Mouse (Mus musculus): ENCODE measurements around the gene Hfe2. TPM values are rescaled to one million over a fixed set of nuclear protein-coding genes. Genes with fewer than 3 reads are reported as not detected.

The Hfe2 gene
- total RNA-seq, 2 experiments from 2014 or later, result not detected

DNA sequence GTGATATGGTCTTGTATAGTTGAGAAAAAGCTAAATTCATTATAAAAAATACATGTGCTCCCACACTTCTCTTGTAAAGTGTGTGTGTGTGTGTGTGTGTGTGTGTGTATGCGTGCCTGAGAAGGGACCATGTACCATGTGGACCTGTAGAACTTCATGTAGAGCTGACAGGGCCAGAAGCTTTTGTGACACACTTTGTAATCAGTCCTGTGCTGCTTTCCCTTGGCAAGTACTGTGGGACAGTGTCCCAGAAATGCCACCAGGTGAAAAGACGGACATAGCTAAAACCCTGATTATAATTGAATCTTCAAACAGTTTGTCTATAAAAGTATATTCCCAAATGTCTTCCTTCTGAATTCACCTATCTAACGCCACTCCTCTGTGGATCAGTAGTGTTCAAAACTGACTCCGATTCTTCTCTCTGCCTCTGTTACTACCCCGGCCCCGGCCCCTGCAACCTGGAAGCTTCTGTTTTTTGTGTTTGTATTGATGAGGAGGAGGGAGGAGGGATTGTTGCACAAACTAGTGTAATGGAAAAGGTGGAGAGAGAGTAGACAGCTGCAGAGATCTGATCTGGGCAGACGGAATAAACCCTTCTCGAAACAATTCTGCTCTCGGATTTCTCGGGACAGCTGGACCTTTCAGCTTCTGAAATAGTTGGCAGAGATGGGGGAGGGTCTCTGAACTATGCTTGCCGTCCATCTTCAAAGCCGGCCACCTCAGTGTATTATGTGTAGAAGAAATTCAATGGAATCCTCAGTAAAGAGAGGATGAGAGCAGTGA is 753 bp upstream of the Hfe2 start:
- no peak for ATAC-seq (replicated peaks; ENCODE audit: poor library complexity, severe bottlenecking)

DNA sequence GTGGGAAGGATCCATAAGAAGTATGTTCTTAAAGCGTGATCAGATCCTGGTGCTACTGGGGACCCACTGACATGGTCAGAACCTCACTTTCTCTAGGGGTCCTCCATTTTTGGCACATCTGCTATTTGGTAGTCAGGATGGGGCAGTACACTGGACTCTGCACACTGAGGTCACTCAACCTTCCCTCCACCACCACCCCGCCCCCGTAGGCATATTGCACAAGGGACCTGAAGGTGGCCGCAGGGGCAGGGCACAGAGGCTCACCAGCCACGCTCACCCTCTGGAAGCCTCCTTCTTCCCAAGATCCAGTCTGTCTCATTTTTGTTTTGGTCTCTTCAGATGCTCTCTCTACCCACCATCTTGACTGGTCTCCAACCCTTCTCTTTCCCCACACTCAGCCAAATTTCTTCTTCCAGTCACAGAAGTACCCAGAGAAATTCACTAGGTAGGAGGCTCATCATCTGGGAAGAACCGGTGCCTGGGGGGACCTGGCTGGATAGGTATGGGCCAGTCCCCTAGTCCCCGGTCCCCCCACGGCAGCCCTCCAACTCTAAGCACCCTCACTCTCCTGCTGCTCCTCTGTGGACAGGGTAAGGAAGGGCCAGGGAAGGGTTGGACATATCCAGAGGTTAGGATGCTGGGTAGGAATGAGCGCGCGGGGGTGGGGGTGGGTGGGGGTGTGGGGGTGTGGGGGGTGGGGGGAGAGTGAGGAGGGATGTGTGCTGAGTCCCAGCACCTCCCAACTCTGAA is 1.2 kb downstream of the Hfe2 start:
- no peak for ATAC-seq (replicated peaks; ENCODE audit: poor library complexity, severe bottlenecking)

- peak; percentile 47 for ATAC-seq (replicated peaks; ENCODE audit: poor library complexity, severe bottlenecking)
Measured at GRCm38 (mm10) chr3:96526864-96527542, 2.0 kb downstream of the Hfe2 start.

GRCm38 (mm10) chr3:96528506-96528905 is 3.5 kb downstream of the Hfe2 start:
- ATAC-seq (replicated peaks; ENCODE audit: poor library complexity, severe bottlenecking), result peak; percentile 34; the same call in 1 of the 2 replicates

DNA sequence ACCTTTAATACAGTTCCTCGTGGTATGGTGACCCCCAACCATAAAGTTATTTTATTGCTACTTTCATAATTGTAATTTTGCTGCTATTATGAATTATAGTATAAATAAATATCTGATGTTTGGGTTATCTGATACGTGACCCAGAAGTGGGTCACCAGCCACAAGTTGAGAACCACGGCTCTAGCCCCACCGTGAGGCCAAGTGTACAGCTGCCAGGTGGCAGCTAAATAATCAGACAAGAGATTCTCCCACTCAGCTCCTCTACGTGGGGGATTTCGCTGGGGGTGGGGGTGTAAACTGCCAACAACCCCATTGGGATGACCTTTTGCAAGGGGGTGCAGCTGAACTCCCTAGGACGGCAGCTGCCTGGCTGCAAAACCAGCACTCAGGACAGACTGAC is 7.1 kb downstream of the Hfe2 start:
- no peak for ATAC-seq (replicated peaks; ENCODE audit: poor library complexity, severe bottlenecking)

DNA sequence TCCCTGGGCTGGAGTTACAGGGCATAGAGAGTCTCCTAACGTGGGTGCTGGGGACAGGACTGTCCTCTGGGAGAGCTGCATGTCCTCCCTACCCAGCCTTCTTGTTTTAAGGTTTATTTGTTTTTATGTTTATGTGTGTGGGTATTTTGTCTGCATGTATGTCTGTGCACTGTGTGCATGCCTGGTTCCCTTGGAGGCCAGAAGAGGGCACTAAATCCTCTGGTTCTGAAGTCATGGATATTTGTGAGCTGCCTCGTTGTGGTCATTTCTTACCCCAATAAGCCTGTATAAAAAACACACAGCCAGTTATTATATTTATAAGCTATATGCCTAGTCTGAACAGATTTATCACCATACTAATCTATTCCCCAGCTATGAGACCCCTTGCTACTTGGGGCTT is 9.3 kb downstream of the Hfe2 start:
- no peak for ATAC-seq (replicated peaks; ENCODE audit: poor library complexity, severe bottlenecking)

DNA sequence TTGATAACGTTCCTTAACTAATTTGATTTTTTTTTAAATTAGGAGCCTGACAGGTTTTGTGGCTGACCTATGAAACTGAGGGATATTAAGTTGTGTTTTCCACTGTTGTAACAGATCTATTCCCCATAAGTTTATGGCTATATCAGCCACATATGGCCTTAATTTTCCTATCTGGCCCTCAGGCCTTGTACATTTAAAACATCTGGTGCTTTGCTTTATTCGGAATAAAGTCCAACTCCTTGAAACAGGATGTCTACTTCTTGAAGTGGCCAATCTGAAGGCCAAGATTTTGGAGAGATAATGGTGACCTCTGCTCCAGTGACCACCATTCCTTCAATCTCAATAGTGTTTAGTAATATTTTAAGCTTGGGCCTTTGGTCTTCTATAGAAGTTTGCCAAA is 14.3 kb downstream of the Hfe2 start:
- no peak for ATAC-seq (replicated peaks; ENCODE audit: poor library complexity, severe bottlenecking)

- ATAC-seq (replicated peaks; ENCODE audit: poor library complexity, severe bottlenecking), result no peak
Measured at GRCm38 (mm10) chr3:96540740-96541139, 15.8 kb downstream of the Hfe2 start.

DNA sequence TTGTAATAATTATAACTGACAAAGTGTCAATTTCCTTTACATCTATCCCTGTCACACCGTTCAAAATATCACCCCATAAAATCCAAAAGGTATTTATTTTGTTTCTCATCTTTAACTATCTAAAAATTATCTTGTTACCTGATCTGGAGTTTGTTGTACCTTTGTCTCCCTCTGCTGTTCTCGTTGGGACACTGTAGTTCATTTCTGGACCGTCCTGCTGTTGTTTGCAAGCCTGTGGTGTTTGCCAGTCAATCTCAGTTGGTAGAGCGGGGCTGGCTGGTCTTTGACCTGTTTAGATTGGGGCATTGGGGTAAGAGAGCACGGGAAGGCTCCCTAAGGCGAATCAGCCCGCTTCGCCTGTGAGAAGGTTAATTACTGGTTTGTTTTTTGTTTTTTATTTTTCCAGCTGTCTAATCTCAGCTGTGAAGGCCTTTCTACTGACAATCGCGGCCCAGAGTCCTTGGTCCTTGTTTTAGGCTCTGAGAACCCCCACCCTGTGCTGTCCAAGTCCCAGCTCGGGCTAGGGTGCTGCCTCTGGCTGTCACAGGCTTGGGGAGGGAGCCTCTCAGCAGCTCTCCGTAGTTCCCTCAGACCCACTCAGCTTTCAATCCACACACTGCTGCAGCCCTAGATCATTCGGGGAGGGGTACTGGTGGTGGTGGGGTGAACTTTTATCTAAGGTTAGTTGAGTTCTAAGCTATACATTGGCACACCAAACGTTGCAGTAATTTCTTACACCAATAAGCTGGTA is 16.5 kb downstream of the Hfe2 start:
- ATAC-seq (replicated peaks; ENCODE audit: poor library complexity, severe bottlenecking), result no peak

DNA sequence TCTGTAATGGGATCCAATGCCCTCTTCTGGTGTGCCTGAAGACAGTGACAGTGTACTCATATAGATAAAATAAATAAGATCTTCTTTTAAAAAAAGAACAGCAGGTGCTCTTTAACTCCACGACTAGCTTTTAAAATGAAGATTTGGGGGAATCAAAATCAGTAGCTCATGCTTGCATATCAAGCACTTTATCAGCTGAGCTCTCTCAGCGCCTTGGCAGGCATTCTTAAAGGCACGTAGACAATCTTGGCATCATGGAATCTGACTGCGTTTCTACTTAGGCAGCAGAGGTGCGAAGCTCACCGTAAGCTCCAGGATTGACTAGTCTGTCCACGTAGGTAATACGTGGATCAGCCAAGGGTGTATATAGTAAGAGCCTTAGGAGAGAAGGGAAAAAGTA is 17.6 kb downstream of the Hfe2 start:
- ATAC-seq (replicated peaks; ENCODE audit: poor library complexity, severe bottlenecking), result no peak

- no peak for ATAC-seq (replicated peaks; ENCODE audit: poor library complexity, severe bottlenecking)
Measured at GRCm38 (mm10) chr3:96543345-96543744, 18.4 kb downstream of the Hfe2 start.

- no peak for ATAC-seq (replicated peaks; ENCODE audit: poor library complexity, severe bottlenecking)
Measured at GRCm38 (mm10) chr3:96545565-96545964, 20.6 kb downstream of the Hfe2 start.

- ATAC-seq (replicated peaks; ENCODE audit: poor library complexity, severe bottlenecking), result no peak
Measured at GRCm38 (mm10) chr3:96546880-96547279, 21.9 kb downstream of the Hfe2 start.

DNA sequence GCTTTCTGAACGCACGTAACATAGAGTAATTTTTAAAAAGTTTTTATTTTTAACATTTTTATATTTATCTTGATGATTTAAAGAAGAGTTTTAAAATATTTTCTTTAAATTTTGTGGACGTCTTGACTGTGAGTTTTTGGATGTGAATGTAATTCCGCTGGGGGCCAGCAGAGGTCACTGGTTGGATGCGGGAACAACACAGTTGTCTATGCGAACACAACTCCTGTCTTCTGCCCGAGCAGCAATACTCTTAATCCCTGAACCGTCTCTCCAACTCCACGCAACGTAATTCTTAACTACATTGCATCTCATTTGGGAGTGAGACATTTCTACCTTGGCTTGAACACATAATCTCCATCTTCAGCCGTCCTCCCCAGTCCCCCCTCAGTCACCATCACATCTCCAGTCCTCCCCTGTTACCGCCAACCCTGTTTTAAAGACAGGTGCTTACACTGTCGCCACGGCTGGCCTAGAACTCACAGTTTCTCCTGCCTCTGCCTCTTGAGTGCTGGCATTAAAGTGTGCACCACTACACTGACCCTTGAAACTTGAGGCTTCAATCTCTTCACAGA is 22.5 kb downstream of the Hfe2 start:
- ATAC-seq (replicated peaks; ENCODE audit: poor library complexity, severe bottlenecking), result peak; percentile 83

DNA sequence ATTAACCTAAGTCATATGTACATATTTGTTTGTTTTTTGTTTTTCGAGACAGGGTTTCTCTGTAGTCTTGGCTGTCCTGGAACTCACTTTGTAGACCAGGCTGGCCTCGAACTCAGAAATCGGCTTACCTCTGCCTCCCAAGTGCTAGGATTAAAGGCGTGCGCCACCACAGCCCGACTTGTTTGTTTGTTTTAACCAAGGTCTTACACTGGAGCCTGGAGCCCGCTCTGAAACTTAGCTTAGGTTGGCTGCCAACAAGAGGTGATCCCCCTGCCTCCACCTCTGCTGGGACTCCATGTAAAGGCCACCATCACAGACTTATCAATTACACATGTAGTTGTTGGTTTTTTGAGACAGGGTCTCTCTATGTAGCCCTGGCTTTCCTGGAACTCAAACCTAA is 23.9 kb downstream of the Hfe2 start:
- no peak for ATAC-seq (replicated peaks; ENCODE audit: poor library complexity, severe bottlenecking)

- no peak for ATAC-seq (replicated peaks; ENCODE audit: poor library complexity, severe bottlenecking)
Measured at GRCm38 (mm10) chr3:96549346-96549745, 24.4 kb downstream of the Hfe2 start.

DNA sequence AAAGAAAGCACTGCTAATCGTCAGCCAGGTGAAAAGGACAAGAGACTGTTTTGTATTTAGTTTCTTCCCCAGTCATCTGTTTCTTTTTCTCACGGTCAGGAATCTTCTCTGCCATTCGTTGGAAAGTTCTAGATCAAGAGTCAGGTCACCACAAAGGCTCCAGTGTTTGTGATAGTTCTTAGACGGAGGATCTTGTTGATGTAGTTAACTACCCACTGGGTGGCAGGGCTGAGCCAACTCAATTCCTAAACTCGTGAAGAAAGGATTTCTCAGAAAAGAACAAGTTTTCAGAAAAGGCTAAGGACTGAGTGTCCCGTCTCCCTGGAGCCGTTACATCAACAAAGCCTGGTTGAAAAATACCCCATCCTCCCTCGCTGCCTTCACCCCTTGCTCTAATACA is 26.2 kb downstream of the Hfe2 start:
- peak; percentile 41; the same call in 1 of the 2 replicates for ATAC-seq (replicated peaks; ENCODE audit: poor library complexity, severe bottlenecking)

DNA sequence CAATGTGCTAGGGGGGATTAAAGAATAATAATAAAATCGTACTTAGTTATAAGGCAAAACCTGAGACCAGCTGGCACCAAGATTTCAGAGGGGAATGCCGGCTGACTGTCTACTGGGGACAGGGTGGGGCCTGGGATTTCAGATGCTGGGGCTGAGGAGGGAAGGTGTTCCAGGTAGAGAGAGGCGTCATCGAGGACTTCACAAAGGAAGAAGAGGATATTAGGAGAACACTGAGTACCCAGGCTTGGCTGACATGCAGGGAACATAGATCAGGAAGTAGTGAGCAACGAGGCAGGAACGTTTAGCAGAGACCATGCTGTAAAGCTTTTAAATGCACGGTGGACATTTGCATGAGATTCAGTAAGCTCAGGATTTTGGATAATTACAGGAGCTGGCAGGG is 26.9 kb downstream of the Hfe2 start:
- ATAC-seq (replicated peaks; ENCODE audit: poor library complexity, severe bottlenecking), result no peak

DNA sequence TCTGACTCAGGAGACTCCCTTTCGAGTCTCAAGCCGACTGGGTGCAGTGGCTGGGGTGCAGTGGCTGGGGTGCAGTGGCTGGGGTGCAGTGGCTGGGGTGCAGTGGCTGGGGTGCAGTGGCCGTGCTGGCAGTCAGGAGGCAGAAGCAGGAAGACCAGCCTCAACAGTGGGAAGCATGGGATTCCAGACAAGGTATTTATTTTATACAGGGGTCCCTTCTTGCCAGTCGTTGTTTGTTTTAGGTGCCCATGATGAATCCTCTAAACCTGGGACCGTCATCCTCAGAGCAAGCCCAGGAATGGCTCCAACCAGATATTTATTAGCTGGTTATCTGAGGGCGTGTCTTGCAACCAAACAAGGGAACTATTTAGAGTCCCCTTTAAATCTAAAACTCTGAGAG is 28.6 kb downstream of the Hfe2 start:
- no peak for ATAC-seq (replicated peaks; ENCODE audit: poor library complexity, severe bottlenecking)

- ATAC-seq (replicated peaks; ENCODE audit: poor library complexity, severe bottlenecking), result no peak
Measured at GRCm38 (mm10) chr3:96554251-96554650, 29.3 kb downstream of the Hfe2 start.

All from granulocyte monocyte progenitor cell, adult 5-6 weeks (primary cell).